Mouse (Mus musculus) liver, embryonic 14 days (tissue): ENCODE measurements around the gene E330014E10Rik. TPM values are rescaled to one million over a fixed set of nuclear protein-coding genes. Genes with fewer than 3 reads are reported as not detected.

Experiments used
- polyA plus RNA-seq: library from polyadenylated mRNA; depleted of rRNA; stranded (reverse); fragments of >200 nt; gene quantifications from 2 replicates; pipeline ENCODE4 v1.2.3, GENCODE M21; 2012; rRNA removed

The E330014E10Rik gene
- not detected in 2 replicates for polyA plus RNA-seq

DNA sequence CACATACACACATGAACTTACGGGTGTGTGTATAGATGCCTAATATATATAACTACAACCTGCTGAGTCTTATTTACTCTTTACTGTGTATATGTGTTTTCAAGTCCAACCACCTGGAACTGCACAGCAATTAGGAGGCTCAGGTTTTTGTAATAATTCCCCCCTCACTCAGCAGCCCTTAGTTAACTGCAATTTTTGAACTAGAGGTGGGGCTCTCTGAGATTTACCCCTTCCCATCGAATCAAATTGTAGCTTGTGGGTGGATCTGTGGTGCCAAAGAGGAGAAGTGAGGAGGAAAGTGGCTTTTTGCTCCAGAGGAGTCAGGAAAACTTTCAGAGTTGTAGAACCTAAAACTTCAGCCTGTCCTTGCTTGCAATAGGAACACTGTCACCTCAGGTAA lies at the start of gene E330014E10Rik:
Gene E330014E10Rik (plus strand): TSS at position 301 of the 400 bp plus-strand sequence.

DNA sequence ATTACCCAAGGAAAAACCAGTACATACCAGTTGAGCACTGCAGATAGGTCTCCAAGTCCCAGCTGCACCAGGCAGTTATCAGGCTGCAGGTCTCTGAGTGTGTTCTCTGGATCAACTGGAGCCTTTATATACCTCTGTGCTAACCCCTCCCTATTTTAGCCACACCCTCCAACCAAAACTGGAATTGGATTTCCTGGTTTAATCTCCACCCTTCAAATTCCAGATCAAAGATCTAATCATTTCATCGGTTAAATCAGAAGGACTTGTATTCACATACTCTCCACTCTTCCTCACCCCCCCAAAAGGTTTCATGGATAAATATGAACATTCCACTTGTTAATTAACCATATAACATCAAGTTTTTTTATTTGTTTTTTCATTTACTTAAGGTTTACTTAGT lies 39.7 kb upstream of the E330014E10Rik start, which contains the start of gene Gm7978:
Gene Gm7978 (minus strand): TSS at position 101 of the 400 bp plus-strand sequence.

DNA sequence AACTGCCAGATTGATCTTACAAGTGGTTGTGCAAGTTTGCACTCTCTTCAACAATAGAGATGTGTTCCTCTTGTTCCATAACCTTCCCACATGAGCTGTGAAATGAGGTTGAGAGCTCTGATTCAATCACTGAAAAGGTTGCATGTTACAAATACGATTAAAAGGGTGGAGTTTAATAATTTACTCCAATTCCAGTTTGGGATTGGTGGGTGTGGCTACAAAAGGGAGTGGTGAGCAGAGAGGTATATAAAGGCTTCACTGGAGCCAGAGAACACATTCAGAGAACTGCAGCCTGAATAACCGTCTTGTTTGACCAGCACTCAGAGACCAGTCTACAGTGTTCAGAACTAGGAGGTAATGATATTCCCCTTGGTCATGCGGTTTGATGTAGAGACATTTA lies 34.1 kb upstream of the E330014E10Rik start, which contains the start of gene Gm7982:
Gene Gm7982 (plus strand): TSS at position 301 of the 400 bp plus-strand sequence.

Other genes starting within 250 kb of the E330014E10Rik start
- not detected in 2 replicates for gene Gm7971, start 181.1 kb upstream of the E330014E10Rik start, polyA plus RNA-seq
- gene Gm7978, start 39.8 kb upstream of the E330014E10Rik start, polyA plus RNA-seq: not detected in 2 replicates
- not detected in 2 replicates for gene Gm7982, start 34.0 kb upstream of the E330014E10Rik start, polyA plus RNA-seq
- 0.05 and 0.09 TPM in 2 replicates for gene Cxcl13, start 181.0 kb downstream of the E330014E10Rik start, polyA plus RNA-seq